Mouse (Mus musculus) heart, embryonic 11.5 days (tissue): Measurements from ENCODE around the gene En2. TPM values are rescaled to one million over a fixed set of nuclear protein-coding genes. Genes with fewer than 3 reads are reported as not detected.

Experiments used
- ATAC-seq: fragments of 200-750 bp; cut with Nextera tagmentation; replicated peaks from 2 replicates; pipeline ENCODE4 v1.8.0; 2017; ENCODE audit warnings: moderate library complexity; ENCODE audit not compliant: insufficient number of reproducible peaks, low FRiP score, low TSS enrichment
- H3K27ac ChIP-seq: fragments of 300-500 bp; sonication (generic); 2 replicates; pipeline ENCODE4 v1.5.1; 2014; ENCODE audit warnings: mild to moderate bottlenecking, low read depth, low read length
- H3K27me3 ChIP-seq: fragments of 300-500 bp; sonication (generic); 2 replicates; pipeline ENCODE4 v1.6.1; 2014; ENCODE audit warnings: mild to moderate bottlenecking, low read length, mixed read lengths; ENCODE audit not compliant: control insufficient read depth, insufficient read depth
- H3K36me3 ChIP-seq: fragments of 300-500 bp; sonication (generic); 2 replicates; pipeline ENCODE4 v1.6.1; 2014; ENCODE audit warnings: mild to moderate bottlenecking, low read length, moderate library complexity, mixed read lengths; ENCODE audit not compliant: control insufficient read depth, insufficient read depth
- H3K4me1 ChIP-seq: fragments of 300-500 bp; sonication (generic); 2 replicates; pipeline ENCODE4 v1.6.1; 2014; ENCODE audit warnings: low read length; ENCODE audit not compliant: control insufficient read depth, insufficient read depth
- H3K4me2 ChIP-seq: fragments of 300-500 bp; sonication (generic); 2 replicates; pipeline ENCODE4 v1.6.1; 2014; ENCODE audit warnings: mild to moderate bottlenecking, moderate library complexity
- H3K4me3 ChIP-seq: fragments of 300-500 bp; sonication (generic); 2 replicates; pipeline ENCODE4 v1.5.1; 2014; ENCODE audit warnings: low read depth, low read length
- H3K9ac ChIP-seq: fragments of 300-500 bp; sonication (generic); 2 replicates; pipeline ENCODE4 v1.6.1; 2014; ENCODE audit warnings: mild to moderate bottlenecking, low read depth, low read length, moderate library complexity
- H3K9me3 ChIP-seq: fragments of 300-500 bp; sonication (generic); replicated peaks from 2 replicates; pipeline ENCODE4 v1.6.1; 2016; ENCODE audit warnings: low read length; ENCODE audit not compliant: control insufficient read depth
- WGBS: fragments of 180-500 bp; shearing (Covaris S2); extraction: QIAGEN DNeasy Blood & Tissue Kit; methylation state at CpG from one replicate; pipeline ENCODE4 v1.1.7; 2014; ENCODE audit not compliant: insufficient replicate concordance; 5-methylcytosine and 5-hydroxymethylcytosine counted together
- polyA plus RNA-seq: library from polyadenylated mRNA; unstranded; fragments of >200 nt; fragmentation: Nextera tagmentation; extraction: Ambion mirVana; gene quantifications from 2 replicates; pipeline ENCODE4 v1.2.1, GENCODE M21; 2014

The En2 gene
- polyA plus RNA-seq, 1 experiment from 2014 or later = not detected

- WGBS = 27% methylated on average over 4 of the region's 4 CpGs
- no peak overlapping the region for H3K27ac ChIP-seq
- no peak overlapping the region for H3K9ac ChIP-seq
- H3K4me3 ChIP-seq = no peak overlapping the region
- peaks cover 3% of the 10 kb centered on the region for H3K4me1 ChIP-seq
- H3K36me3 ChIP-seq = no peaks in the 10 kb centered on the region
- no peaks in the 10 kb centered on the region for H3K9me3 ChIP-seq
- H3K4me2 ChIP-seq = no peak overlapping the region
- no peak for ATAC-seq
- peaks cover 76% of the 10 kb centered on the region for H3K27me3 ChIP-seq
Measured at GRCm38 (mm10) chr5:28206448-28206847, 41.0 kb downstream of the En2 start.

GRCm38 (mm10) chr5:28207043-28207442 lies 41.5 kb downstream of the En2 start:
- WGBS = 67% methylated on average over 4 of the region's 4 CpGs
- no peak for ATAC-seq
- H3K36me3 ChIP-seq = no peaks in the 10 kb centered on the region

GRCm38 (mm10) chr5:28208726-28209520 lies 43.4 kb downstream of the En2 start:
- H3K4me2 ChIP-seq = no peak overlapping the region; the same call in 1 of the 2 replicates
- 11% methylated on average over 20 of the region's 20 CpGs for WGBS
- peaks cover 80% of the 10 kb centered on the region for H3K27me3 ChIP-seq
- no peak overlapping the region for H3K9ac ChIP-seq
- H3K4me3 ChIP-seq = no peak overlapping the region
- H3K9me3 ChIP-seq = no peaks in the 10 kb centered on the region
- peaks cover 3% of the 10 kb centered on the region for H3K4me1 ChIP-seq
- no peak for ATAC-seq
- H3K36me3 ChIP-seq = no peaks in the 10 kb centered on the region
- no peak overlapping the region for H3K27ac ChIP-seq

More at GRCm38 (mm10) chr5:28207043-28207442, 41.5 kb downstream of the En2 start:
- peaks cover 3% of the 10 kb centered on the region for H3K4me1 ChIP-seq
- H3K27me3 ChIP-seq = peaks cover 77% of the 10 kb centered on the region
- H3K9ac ChIP-seq = no peak overlapping the region
- no peaks in the 10 kb centered on the region for H3K9me3 ChIP-seq
- no peak overlapping the region for H3K4me3 ChIP-seq
- H3K4me2 ChIP-seq = no peak overlapping the region
- no peak overlapping the region for H3K27ac ChIP-seq

- ATAC-seq = no peak
- H3K4me2 ChIP-seq = peak overlapping the region; percentile 72
- peaks cover 3% of the 10 kb centered on the region for H3K4me1 ChIP-seq
- WGBS = under 1% methylated on average over 76 of the region's 80 CpGs
- H3K9me3 ChIP-seq = no peaks in the 10 kb centered on the region
- no peak overlapping the region for H3K27ac ChIP-seq
- H3K9ac ChIP-seq = no peak overlapping the region
- peaks cover 81% of the 10 kb centered on the region for H3K27me3 ChIP-seq
- H3K4me3 ChIP-seq = peak overlapping the region; percentile 40
- H3K36me3 ChIP-seq = no peaks in the 10 kb centered on the region
Measured at GRCm38 (mm10) chr5:28209549-28210431, 44.3 kb downstream of the En2 start.

- H3K4me2 ChIP-seq = no peak overlapping the region
- no peaks in the 10 kb centered on the region for H3K9me3 ChIP-seq
- no peak overlapping the region for H3K4me3 ChIP-seq
- H3K36me3 ChIP-seq = no peaks in the 10 kb centered on the region
- WGBS = 2% methylated on average over 29 of the region's 29 CpGs
- no peak overlapping the region for H3K27ac ChIP-seq
- peaks cover 83% of the 10 kb centered on the region for H3K27me3 ChIP-seq
- no peak for ATAC-seq
- H3K4me1 ChIP-seq = peaks cover 3% of the 10 kb centered on the region
- H3K9ac ChIP-seq = no peak overlapping the region
Measured at GRCm38 (mm10) chr5:28210591-28211550, 45.4 kb downstream of the En2 start.

GRCm38 (mm10) chr5:28211651-28212310 lies 46.3 kb downstream of the En2 start:
- 3% methylated on average over 15 of the region's 15 CpGs for WGBS
- Histone ChIP-seq H3K4me2 (no peak overlapping the region), H3K9me3 (no peaks in the 10 kb centered on the region), H3K9ac (no peak overlapping the region), H3K4me3 (no peak overlapping the region), H3K36me3 (no peaks in the 10 kb centered on the region), H3K27me3 (peaks cover 80% of the 10 kb centered on the region), H3K27ac (no peak overlapping the region), H3K4me1 (peaks cover 3% of the 10 kb centered on the region)
- no peak for ATAC-seq

GRCm38 (mm10) chr5:28213441-28213840 lies 47.9 kb downstream of the En2 start:
- ATAC-seq = no peak
- Histone ChIP-seq H3K27me3 (peaks cover 67% of the 10 kb centered on the region), H3K9me3 (no peaks in the 10 kb centered on the region), H3K27ac (no peak overlapping the region), H3K4me2 (no peak overlapping the region), H3K36me3 (no peaks in the 10 kb centered on the region), H3K4me1 (no peaks in the 10 kb centered on the region; the same call in 1 of the 2 replicates), H3K9ac (no peak overlapping the region), H3K4me3 (no peak overlapping the region)
- 58% methylated on average over 2 of the region's 2 CpGs for WGBS
